Mouse (Mus musculus): ENCODE measurements around the gene Rapgef1.
"Not testable (repeated sequence)": the region's sequence is repeated elsewhere in the genome, so short reads cannot be mapped to it uniquely, and the experiment has no call there.

Gene Rapgef1

GRCm38 (mm10) chr2:29622126-29623005 lies 2.8 kb downstream of the Rapgef1 start:
- no peak for DNase-seq (ENCODE audit: extremely low spot score, low read depth, low spot score)

- DNase-seq (ENCODE audit: extremely low spot score, low read depth, low spot score): no peak
These were observed 3.9 kb downstream of the Rapgef1 start for GRCm38 (mm10) chr2:29623247-29624090.

- DNase-seq (ENCODE audit: extremely low spot score, low read depth, low spot score): no peak
These were observed 4.6 kb downstream of the Rapgef1 start for GRCm38 (mm10) chr2:29624091-29624608.

GRCm38 (mm10) chr2:29624739-29625138 lies 5.2 kb downstream of the Rapgef1 start:
- DNase-seq (ENCODE audit: extremely low spot score, low read depth, low spot score): no peak

- no peak for DNase-seq (ENCODE audit: extremely low spot score, low read depth, low spot score)
These were observed 6.2 kb downstream of the Rapgef1 start for GRCm38 (mm10) chr2:29625573-29626200.

- DNase-seq (ENCODE audit: extremely low spot score, low read depth, low spot score): no peak
These were observed 7.8 kb downstream of the Rapgef1 start for GRCm38 (mm10) chr2:29627337-29627736.

- no peak for DNase-seq (ENCODE audit: extremely low spot score, low read depth, low spot score)
These were observed 8.7 kb downstream of the Rapgef1 start for GRCm38 (mm10) chr2:29628186-29628585.

- no peak for DNase-seq (ENCODE audit: extremely low spot score, low read depth, low spot score)
These were observed 9.3 kb downstream of the Rapgef1 start for GRCm38 (mm10) chr2:29628763-29629181.

- no peak for DNase-seq (ENCODE audit: extremely low spot score, low read depth, low spot score)
These were observed 9.8 kb downstream of the Rapgef1 start for GRCm38 (mm10) chr2:29629311-29629710.

GRCm38 (mm10) chr2:29630141-29630771 lies 10.7 kb downstream of the Rapgef1 start:
- no peak for DNase-seq (ENCODE audit: extremely low spot score, low read depth, low spot score)

GRCm38 (mm10) chr2:29631020-29631419 lies 11.5 kb downstream of the Rapgef1 start:
- no peak for DNase-seq (ENCODE audit: extremely low spot score, low read depth, low spot score)

- DNase-seq (ENCODE audit: extremely low spot score, low read depth, low spot score): not testable (repeated sequence)
These were observed 12.1 kb downstream of the Rapgef1 start for GRCm38 (mm10) chr2:29631564-29632167.

- DNase-seq (ENCODE audit: extremely low spot score, low read depth, low spot score): no peak
These were observed 12.7 kb downstream of the Rapgef1 start for GRCm38 (mm10) chr2:29632168-29632662.

GRCm38 (mm10) chr2:29633101-29633554 lies 13.6 kb downstream of the Rapgef1 start:
- no peak for DNase-seq (ENCODE audit: extremely low spot score, low read depth, low spot score)

- no peak for DNase-seq (ENCODE audit: extremely low spot score, low read depth, low spot score)
These were observed 14.3 kb downstream of the Rapgef1 start for GRCm38 (mm10) chr2:29633782-29634181.

GRCm38 (mm10) chr2:29634541-29634940 lies 15.0 kb downstream of the Rapgef1 start:
- no peak for DNase-seq (ENCODE audit: extremely low spot score, low read depth, low spot score)

GRCm38 (mm10) chr2:29635966-29636507 lies 16.5 kb downstream of the Rapgef1 start:
- DNase-seq (ENCODE audit: extremely low spot score, low read depth, low spot score): no peak

GRCm38 (mm10) chr2:29637528-29637927 lies 18.0 kb downstream of the Rapgef1 start:
- DNase-seq (ENCODE audit: extremely low spot score, low read depth, low spot score): no peak

- no peak for DNase-seq (ENCODE audit: extremely low spot score, low read depth, low spot score)
These were observed 19.9 kb downstream of the Rapgef1 start for GRCm38 (mm10) chr2:29639377-29639776.
